Mouse (Mus musculus): ENCODE measurements around the gene Tbl2. TPM values are rescaled to one million over a fixed set of nuclear protein-coding genes. Genes with fewer than 3 reads are reported as not detected.

Tbl2 gene
- polyA plus RNA-seq, 1 experiment from 2014 or later: 14.9 TPM

DNA sequence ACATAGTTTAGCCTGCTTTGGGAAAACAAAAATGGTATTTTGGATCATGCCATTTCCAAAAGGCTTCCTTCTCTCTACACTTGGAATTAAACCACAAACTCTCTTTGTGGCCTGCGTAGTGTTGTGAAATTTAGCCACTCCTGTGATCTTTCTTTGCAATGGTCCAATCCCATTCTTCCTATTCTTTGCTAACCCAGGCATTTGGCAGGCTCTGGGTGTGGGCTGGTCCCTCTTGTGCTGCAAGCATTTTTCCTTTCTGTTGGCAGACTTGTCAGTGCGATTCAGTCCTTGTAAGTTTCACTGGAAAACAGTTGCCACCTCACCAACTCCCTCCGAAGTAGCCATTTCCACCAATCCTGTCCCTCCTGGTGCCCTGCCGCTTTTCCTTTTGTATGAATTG, 11.8 kb downstream of the Tbl2 start:
- Histone ChIP-seq H3K4me2 (no peak overlapping the region), H3K4me3 (no peak overlapping the region), H3K36me3 (peaks cover 66% of the 10 kb centered on the region), H3K27ac (no peak overlapping the region), H3K9ac (0 out of 2 replicates have a peak overlapping the region, but pooled peaks have one; percentile 24), H3K4me1 (replicated peaks) (no peaks in the 10 kb centered on the region), H3K9me3 (no peaks in the 10 kb centered on the region), H3K27me3 (no peaks in the 10 kb centered on the region)
- ATAC-seq (ENCODE audit: low FRiP score): no peak
- 96% methylated on average over 4 of the region's 4 CpGs for WGBS

DNA sequence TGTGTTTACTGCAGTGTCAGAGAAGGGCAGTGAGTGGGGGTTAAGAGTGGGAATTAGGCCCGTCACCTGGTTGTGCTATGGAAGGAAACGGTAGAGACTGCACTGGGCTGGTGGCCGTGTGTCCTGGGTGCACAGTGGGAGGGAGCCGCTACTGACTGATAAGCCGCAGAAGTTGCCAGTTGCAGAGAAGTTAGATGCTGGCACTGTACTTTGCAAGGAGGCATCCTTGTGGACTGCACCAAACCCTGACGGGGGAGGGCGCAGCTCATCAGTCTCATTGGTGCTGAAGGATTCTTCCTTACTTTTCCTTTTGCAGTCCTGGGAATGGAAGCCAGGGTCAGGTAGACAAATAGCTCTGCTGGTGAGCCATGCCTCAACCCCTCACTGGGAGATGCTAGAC, 12.2 kb downstream of the Tbl2 start:
- H3K27ac ChIP-seq: no peak overlapping the region
- H3K4me1 ChIP-seq (replicated peaks): no peaks in the 10 kb centered on the region
- no peaks in the 10 kb centered on the region for H3K9me3 ChIP-seq
- no peaks in the 10 kb centered on the region for H3K27me3 ChIP-seq
- 97% methylated on average over 7 of the region's 7 CpGs for WGBS
- ATAC-seq (ENCODE audit: low FRiP score): no peak
- H3K4me2 ChIP-seq: no peak overlapping the region
- H3K4me3 ChIP-seq: no peak overlapping the region
- peaks cover 62% of the 10 kb centered on the region for H3K36me3 ChIP-seq
- 0 out of 2 replicates have a peak overlapping the region, but pooled peaks have one; percentile 24 for H3K9ac ChIP-seq

DNA sequence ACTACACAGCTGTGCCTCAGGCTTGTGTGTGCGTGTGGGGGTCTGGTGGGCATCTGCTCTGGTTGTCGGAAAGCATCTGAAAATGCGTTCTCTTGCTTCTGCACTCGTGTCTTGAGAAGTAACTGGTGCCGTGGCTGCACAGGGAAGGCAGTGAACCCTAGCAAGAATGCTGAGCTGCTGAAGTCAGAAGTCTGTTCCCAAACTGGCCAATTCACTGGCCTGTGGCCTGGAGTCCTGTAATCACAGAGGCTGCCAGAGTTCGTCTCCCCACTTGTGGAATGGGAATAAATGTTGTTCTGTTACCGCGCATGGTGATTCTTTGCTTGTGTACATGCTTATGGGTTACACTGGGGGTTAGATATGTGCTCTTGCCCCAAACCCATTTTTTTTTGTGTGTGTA, 12.9 kb downstream of the Tbl2 start:
- ATAC-seq (ENCODE audit: low FRiP score): no peak
- no peaks in the 10 kb centered on the region for H3K27me3 ChIP-seq
- no peak overlapping the region for H3K4me3 ChIP-seq
- no peak overlapping the region for H3K9ac ChIP-seq
- H3K27ac ChIP-seq: no peak overlapping the region
- H3K4me2 ChIP-seq: no peak overlapping the region
- H3K9me3 ChIP-seq: no peaks in the 10 kb centered on the region
- H3K4me1 ChIP-seq (replicated peaks): no peaks in the 10 kb centered on the region
- WGBS: 96% methylated on average over 8 of the region's 8 CpGs
- peaks cover 55% of the 10 kb centered on the region for H3K36me3 ChIP-seq

DNA sequence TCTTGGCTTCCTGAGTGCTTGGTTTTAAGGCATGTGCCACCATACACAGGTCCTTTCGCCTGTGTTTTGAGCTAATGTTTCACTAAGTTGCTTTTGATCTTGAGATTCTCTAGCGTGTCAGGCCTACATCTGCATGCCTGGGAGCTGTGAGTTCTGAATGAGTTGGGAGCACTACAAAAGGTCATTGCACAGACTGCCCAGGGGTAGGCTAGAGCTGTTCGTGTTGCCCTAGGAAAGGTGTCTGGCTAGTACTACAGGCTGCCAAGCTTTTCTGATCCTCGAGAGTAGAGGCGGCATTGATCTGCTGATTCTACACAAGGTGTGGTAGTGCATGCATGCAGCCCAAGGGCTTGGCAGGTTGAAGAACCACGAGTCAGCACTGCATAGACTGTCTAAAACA, 13.4 kb downstream of the Tbl2 start:
- H3K9ac ChIP-seq: no peak overlapping the region
- H3K4me3 ChIP-seq: no peak overlapping the region
- 93% methylated on average over 6 of the region's 6 CpGs for WGBS
- ATAC-seq (ENCODE audit: low FRiP score): no peak
- H3K9me3 ChIP-seq: no peaks in the 10 kb centered on the region
- H3K27me3 ChIP-seq: no peaks in the 10 kb centered on the region
- no peak overlapping the region for H3K4me2 ChIP-seq
- H3K36me3 ChIP-seq: peaks cover 51% of the 10 kb centered on the region
- peaks cover 3% of the 10 kb centered on the region for H3K4me1 ChIP-seq (replicated peaks)
- H3K27ac ChIP-seq: no peak overlapping the region

DNA sequence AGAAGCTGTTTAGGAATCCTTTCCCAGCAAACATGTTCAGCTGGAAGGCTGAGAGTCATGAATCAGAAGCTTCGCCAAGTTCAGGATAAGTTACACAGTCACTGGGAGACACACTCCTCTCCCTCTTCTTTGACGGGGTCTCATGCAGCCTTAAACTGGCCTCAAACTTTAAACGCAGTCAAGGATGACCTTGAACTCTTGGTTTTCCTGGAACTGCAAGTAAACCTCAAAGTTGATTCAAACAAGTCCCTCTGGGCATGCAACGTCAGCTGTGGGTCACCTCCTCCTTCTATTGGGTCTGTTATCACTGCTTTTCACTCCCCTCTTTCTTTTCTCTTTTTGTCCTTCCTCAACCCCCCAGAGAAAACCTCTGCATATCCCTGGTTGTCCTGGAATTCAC, 17.5 kb downstream of the Tbl2 start:
- Histone ChIP-seq H3K4me2 (no peak overlapping the region), H3K9ac (no peak overlapping the region), H3K36me3 (peaks cover 23% of the 10 kb centered on the region), H3K9me3 (no peaks in the 10 kb centered on the region), H3K4me1 (replicated peaks) (peaks cover 21% of the 10 kb centered on the region), H3K4me3 (no peak overlapping the region), H3K27ac (no peak overlapping the region), H3K27me3 (no peaks in the 10 kb centered on the region)
- no peak for ATAC-seq (ENCODE audit: low FRiP score)
- 86% methylated on average over 4 of the region's 4 CpGs for WGBS

DNA sequence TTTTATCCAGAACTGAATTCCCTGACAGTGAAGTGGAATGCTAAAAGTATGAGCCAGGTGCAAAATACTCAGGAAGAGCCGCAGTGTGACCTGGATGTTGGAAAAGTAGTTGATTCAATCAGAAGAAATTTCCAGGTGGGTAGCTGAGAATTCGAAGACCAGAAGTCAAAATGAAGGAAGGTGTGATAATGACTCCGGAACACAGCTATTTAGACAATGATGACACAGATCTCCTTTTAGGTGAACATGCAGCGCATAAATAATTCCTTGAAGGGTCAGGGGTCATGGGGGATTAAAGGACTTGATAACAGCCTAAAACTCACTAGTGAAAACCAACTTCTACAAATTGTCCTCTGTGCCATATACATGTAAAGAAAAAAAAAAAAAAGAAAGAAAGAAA, 18.0 kb downstream of the Tbl2 start:
- Histone ChIP-seq H3K4me1 (replicated peaks) (peaks cover 21% of the 10 kb centered on the region), H3K36me3 (peaks cover 23% of the 10 kb centered on the region), H3K27ac (peak overlapping the region; percentile 100; the same call in 1 of the 2 replicates), H3K9ac (no peak overlapping the region), H3K4me2 (peak overlapping the region; percentile 93; the same call in 1 of the 2 replicates), H3K27me3 (no peaks in the 10 kb centered on the region), H3K9me3 (no peaks in the 10 kb centered on the region), H3K4me3 (peak overlapping the region; percentile 63; the same call in 1 of the 2 replicates)
- no peak for ATAC-seq (ENCODE audit: low FRiP score)
- 94% methylated on average over 4 of the region's 4 CpGs for WGBS

DNA sequence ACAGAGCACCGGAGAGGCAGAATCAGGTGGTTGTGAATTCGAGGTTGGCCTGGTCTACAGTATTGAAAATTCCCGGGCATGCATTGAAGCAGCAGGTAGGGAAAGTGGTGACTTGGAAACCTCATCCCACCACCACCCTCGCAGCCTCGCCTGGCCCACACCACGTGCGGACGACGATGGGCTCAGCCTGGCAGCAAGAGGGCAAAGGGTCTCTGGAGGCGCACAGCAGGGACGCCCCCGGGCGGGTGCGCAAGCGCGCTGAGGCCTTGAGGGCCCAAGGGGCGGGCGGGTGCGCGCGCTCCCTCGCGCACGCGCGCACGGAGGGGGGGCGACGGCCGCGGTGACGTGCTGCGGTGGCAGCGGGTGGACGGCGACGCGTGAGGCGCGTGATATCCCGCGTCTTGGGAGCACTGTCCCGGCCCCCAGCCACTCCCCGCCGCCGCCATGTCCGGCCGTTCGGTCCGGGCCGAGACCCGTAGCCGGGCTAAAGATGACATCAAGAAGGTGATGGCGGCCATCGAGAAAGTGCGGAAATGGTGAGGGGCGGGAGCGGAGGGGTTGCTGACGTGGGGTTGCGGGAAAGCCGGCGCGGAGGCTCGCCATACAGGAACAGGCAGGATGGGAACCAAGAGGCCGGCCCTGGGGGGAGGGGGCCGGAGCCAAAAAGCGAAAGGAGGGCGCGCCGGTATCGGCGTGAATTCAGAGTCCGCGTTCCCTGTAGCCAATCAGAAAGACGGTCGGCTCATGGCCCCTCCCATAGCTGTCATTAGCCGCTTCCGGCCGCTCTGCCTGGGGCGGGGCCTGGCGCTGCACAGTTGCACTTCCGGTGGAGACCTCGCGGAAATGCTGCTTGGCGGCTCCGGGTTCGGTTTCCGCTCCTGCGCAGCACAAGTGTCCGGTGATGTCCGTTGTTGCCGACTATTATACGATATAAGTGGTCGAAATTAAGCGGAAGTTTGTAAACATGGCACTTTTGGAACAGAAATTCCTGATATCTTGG, 18.9 kb downstream of the Tbl2 start, which contains the start of gene Bcl7b:
Gene Bcl7b, plus strand, starts transcription at position 221 of the 1,000 bp plus-strand sequence.
- H3K36me3 ChIP-seq: peaks cover 27% of the 10 kb centered on the region
- H3K27me3 ChIP-seq: no peaks in the 10 kb centered on the region
- peak within 1 kb of the TSS; percentile 93 for H3K4me2 ChIP-seq
- H3K9me3 ChIP-seq: no peaks in the 10 kb centered on the region
- H3K9ac ChIP-seq: peak within 1 kb of the TSS; percentile 91
- peak within 1 kb of the TSS; percentile 63 for H3K4me3 ChIP-seq
- H3K4me1 ChIP-seq (replicated peaks): peaks cover 21% of the 10 kb centered on the region
- H3K27ac ChIP-seq: peak within 1 kb of the TSS; percentile 100
- WGBS: 2% methylated on average over 93 of the region's 95 CpGs
- ATAC-seq (ENCODE audit: low FRiP score): peak; percentile 97

DNA sequence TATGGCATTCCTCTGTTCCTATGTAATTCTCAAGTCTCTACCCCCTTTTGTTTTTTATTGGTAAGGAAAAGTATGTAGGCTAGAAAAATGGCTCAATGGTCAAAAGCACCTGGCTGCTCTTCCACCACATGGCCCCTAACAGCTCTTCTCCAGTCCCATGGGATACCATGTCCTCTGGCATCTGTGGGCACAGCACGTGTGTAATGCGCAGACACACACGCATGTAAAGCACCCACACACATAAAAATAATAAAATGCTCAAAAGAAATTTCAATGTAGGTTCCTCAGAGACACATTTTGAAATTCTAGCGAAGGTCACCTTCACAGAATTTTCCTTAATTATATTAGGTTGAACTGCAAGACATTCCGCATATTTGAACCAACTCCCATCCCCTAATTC, 20.0 kb downstream of the Tbl2 start:
- ATAC-seq (ENCODE audit: low FRiP score): no peak

DNA sequence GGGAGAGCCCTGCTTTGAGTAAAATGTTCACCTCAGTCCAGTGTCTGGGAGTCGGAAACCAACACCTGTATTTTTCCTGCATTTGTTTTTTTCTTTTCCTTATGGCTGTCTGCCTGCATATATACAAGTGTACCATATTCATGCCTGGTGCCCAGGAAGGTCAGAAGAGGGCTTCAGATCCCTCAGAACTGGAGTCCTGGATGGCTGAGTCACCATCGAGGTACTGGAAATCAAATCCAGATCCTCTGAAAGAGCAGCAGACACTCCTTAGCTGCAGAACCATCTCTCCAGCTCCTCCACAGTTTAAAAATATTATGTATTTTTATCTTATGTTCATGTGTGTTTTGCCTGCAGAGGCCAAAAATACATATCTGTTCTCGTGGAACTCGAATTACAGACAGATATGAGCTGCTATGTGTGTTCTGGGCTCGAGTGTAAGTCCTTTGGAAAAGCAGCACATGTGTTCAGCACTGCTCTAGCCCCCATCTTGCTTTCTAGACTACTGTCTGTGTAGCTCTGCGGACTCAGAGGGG, 22.3 kb downstream of the Tbl2 start:
- no peak overlapping the region for H3K27ac ChIP-seq
- H3K27me3 ChIP-seq: no peaks in the 10 kb centered on the region
- ATAC-seq (ENCODE audit: low FRiP score): no peak

More for the DNA sequence above, 20.0 kb downstream of the Tbl2 start:
- Histone ChIP-seq H3K9me3 (no peaks in the 10 kb centered on the region), H3K9ac (peak overlapping the region; percentile 91), H3K27me3 (no peaks in the 10 kb centered on the region), H3K27ac (peak overlapping the region; percentile 100), H3K4me2 (peak overlapping the region; percentile 93), H3K4me3 (peak overlapping the region; percentile 63), H3K36me3 (peaks cover 38% of the 10 kb centered on the region), H3K4me1 (replicated peaks) (peaks cover 21% of the 10 kb centered on the region)
- 93% methylated on average over 5 of the region's 5 CpGs for WGBS

DNA sequence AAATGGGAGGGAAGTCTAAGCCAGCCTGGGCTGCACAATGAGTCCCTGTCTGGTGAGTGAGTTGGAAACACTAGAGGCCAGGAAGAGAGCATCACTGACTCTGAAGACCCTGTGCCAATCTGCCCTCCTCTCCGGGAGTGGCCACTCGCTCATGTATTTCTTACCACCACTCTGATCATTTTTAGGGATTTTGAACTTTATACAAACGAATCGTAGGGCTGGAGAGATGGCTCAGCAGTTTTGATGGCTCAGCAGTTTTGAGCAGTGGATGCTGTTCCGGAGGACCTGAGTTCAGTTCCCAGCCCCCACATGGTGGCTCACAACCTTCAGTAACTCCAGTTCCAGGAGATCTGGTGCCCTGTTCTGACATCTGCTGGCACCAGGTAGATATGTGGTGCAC, 23.5 kb downstream of the Tbl2 start:
- no peaks in the 10 kb centered on the region for H3K9me3 ChIP-seq
- ATAC-seq (ENCODE audit: low FRiP score): no peak
- H3K4me1 ChIP-seq (replicated peaks): peaks cover 16% of the 10 kb centered on the region
- no peak overlapping the region for H3K27ac ChIP-seq
- no peak overlapping the region for H3K9ac ChIP-seq
- H3K36me3 ChIP-seq: peaks cover 69% of the 10 kb centered on the region
- H3K4me3 ChIP-seq: no peak overlapping the region
- H3K4me2 ChIP-seq: no peak overlapping the region
- H3K27me3 ChIP-seq: no peaks in the 10 kb centered on the region
- WGBS: 96% methylated on average over 5 of the region's 5 CpGs

More for the DNA sequence above, 22.3 kb downstream of the Tbl2 start:
- WGBS: 95% methylated on average over 6 of the region's 6 CpGs
- Histone ChIP-seq H3K9me3 (no peaks in the 10 kb centered on the region), H3K36me3 (peaks cover 56% of the 10 kb centered on the region), H3K9ac (0 out of 2 replicates have a peak overlapping the region, but pooled peaks have one; percentile 15), H3K4me1 (replicated peaks) (peaks cover 21% of the 10 kb centered on the region), H3K4me2 (no peak overlapping the region), H3K4me3 (no peak overlapping the region)

DNA sequence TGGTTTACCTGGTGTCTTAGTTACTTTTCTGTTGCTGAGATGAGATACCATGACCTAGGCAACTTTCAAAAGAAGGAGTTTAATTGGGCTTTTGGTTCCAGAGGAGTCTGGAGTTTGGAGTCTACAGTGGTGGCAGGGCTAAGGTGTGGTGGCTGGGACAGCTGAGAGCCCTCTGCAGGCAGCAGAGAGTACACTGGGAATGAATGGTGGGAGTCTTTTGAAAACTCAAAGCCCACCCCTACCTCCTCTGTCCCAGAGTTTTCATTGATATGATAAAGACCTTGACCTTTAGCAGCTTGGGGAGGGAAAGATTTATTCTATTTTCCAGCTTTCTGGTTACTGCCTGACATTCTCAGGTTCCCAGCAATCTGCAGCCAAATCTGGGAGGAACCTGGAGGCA, 25.6 kb downstream of the Tbl2 start:
- peaks cover 8% of the 10 kb centered on the region for H3K4me1 ChIP-seq (replicated peaks)
- ATAC-seq (ENCODE audit: low FRiP score): no peak
- no peak overlapping the region for H3K9ac ChIP-seq
- H3K4me2 ChIP-seq: no peak overlapping the region
- H3K27me3 ChIP-seq: no peaks in the 10 kb centered on the region
- H3K9me3 ChIP-seq: no peaks in the 10 kb centered on the region
- H3K4me3 ChIP-seq: no peak overlapping the region
- no peak overlapping the region for H3K27ac ChIP-seq
- H3K36me3 ChIP-seq: peaks cover 90% of the 10 kb centered on the region

DNA sequence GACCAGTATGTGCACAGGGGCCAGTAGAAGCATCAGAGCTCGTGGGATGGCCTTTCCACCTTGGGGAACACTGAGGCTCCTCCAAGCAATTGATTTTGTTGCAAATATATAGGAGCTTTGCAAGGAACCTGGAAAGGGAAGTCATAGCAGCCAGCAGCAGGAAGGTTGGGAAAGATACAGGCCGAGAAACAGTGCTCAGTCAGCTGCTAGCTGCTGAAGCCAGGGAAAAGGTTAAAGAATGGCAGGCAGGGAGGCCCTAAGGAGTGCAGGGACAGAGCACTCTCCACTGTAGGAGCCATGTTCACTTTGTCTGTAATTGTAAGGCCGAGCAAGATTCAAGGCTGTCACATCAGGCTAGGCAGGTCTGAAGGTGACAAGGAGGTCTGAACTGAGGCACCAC, 29.1 kb downstream of the Tbl2 start:
- 88% methylated on average over 3 of the region's 3 CpGs for WGBS
- no peak overlapping the region for H3K4me2 ChIP-seq
- no peak overlapping the region for H3K27ac ChIP-seq
- peaks cover 94% of the 10 kb centered on the region for H3K36me3 ChIP-seq
- peak overlapping the region; percentile 31; the same call in 1 of the 2 replicates for H3K9ac ChIP-seq
- H3K9me3 ChIP-seq: no peaks in the 10 kb centered on the region
- H3K4me1 ChIP-seq (replicated peaks): 0 out of 2 replicates have a peak, but pooled peaks cover 4% of the 10 kb centered on the region
- H3K4me3 ChIP-seq: no peak overlapping the region
- ATAC-seq (ENCODE audit: low FRiP score): no peak
- no peaks in the 10 kb centered on the region for H3K27me3 ChIP-seq

All from hindbrain, embryonic 13.5 days (tissue).